Comparison of ENCODE assay signal across 8 mouse cellular contexts in the genomic region with DNA sequence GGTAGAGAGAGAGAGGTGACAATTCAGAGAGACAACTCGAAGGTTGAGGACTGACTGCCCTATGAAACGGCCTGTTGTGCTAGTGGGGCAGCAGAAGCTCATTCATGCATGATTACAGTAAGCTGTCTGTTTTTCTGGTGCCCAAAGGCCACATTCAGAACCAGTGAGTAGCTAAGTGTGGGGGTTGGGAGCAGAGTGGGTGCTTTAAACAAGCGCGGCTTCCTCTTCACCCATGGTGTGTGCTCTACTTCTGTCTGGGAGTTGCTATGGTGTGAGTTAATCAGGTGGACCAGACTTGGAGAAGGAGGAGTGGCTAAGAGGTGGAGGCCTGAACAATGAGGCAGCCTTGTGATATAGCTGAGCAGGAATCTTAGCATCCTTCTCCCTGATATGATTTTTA. TPM values are rescaled to one million over a fixed set of nuclear protein-coding genes. Genes with fewer than 3 reads are reported as not detected.
DNase-seq lines count a peak whose midpoint lies in the region; ATAC-seq and TF ChIP-seq lines count a peak whose summit lies in the region.

No protein-coding gene starts in this region.

- no peak for DNase-seq in heart, adult 18-20 months
- peak; percentile 82 for DNase-seq in brain, embryonic 14.5 days (ENCODE audit: low read depth)
- DNase-seq in frontal cortex, postnatal 10 days (ENCODE audit: low spot score in 2 of 2) = peak; percentile 50
- no peak for DNase-seq in ovary, adult 18-20 months (ENCODE audit: low spot score)
- DNase-seq in adipocyte (ENCODE audit: low spot score) = no peak

- H3K4me3 ChIP-seq in heart, embryonic 11.5 days (ENCODE audit: low read depth, low read length) = peak overlapping the region; percentile 69; the same call in 1 of the 2 replicates
- peak overlapping the region; percentile 65; the same call in 1 of the 2 replicates for H3K4me3 ChIP-seq in limb, embryonic 13.5 days
- peak overlapping the region; percentile 76 for H3K4me3 ChIP-seq in neural tube, embryonic 12.5 days

- H3K9ac ChIP-seq in heart, embryonic 11.5 days (ENCODE audit: low read depth, low read length) = no peak overlapping the region
- no peak overlapping the region for H3K9ac ChIP-seq in limb, embryonic 13.5 days
- H3K9ac ChIP-seq in neural tube, embryonic 12.5 days = peak overlapping the region; percentile 79

- no peaks in the 10 kb centered on the region for H3K27me3 ChIP-seq in heart, embryonic 11.5 days (ENCODE audit: control insufficient read depth, insufficient read depth, low read length)
- peaks cover 46% of the 10 kb centered on the region for H3K27me3 ChIP-seq in limb, embryonic 13.5 days
- H3K27me3 ChIP-seq in neural tube, embryonic 12.5 days (replicated peaks) = no peaks in the 10 kb centered on the region

- 46% methylated on average over 4 of the region's 4 CpGs for WGBS in heart, embryonic 11.5 days (ENCODE audit: insufficient replicate concordance)
- 51% methylated on average over 4 of the region's 4 CpGs for WGBS in limb, embryonic 13.5 days
- WGBS in neural tube, embryonic 12.5 days = 47% methylated on average over 4 of the region's 4 CpGs

- ATAC-seq in heart, embryonic 11.5 days (replicated peaks; ENCODE audit: insufficient number of reproducible peaks, low FRiP score, low TSS enrichment) = no peak
- ATAC-seq in limb, embryonic 13.5 days (ENCODE audit: low FRiP score, low read depth) = no peak
- no peak; the same call in 1 of the 2 replicates for ATAC-seq in neural tube, embryonic 12.5 days (ENCODE audit: low FRiP score, low read depth)

- H3K4me2 ChIP-seq in heart, embryonic 11.5 days = peak overlapping the region; percentile 89
- H3K4me2 ChIP-seq in limb, embryonic 13.5 days (replicated peaks) = peak overlapping the region; percentile 98
- peak overlapping the region; percentile 93 for H3K4me2 ChIP-seq in neural tube, embryonic 12.5 days (replicated peaks)

- no peak overlapping the region for H3K27ac ChIP-seq in heart, embryonic 11.5 days (ENCODE audit: low read depth, low read length)
- no peak overlapping the region for H3K27ac ChIP-seq in limb, embryonic 13.5 days
- H3K27ac ChIP-seq in neural tube, embryonic 12.5 days = 0 out of 2 replicates have a peak overlapping the region, but pooled peaks have one; percentile 70

- H3K4me1 ChIP-seq in heart, embryonic 11.5 days (ENCODE audit: control insufficient read depth, insufficient read depth, low read length) = peaks cover 5% of the 10 kb centered on the region; the same call in 1 of the 2 replicates
- peaks cover 15% of the 10 kb centered on the region for H3K4me1 ChIP-seq in limb, embryonic 13.5 days
- peaks cover 13% of the 10 kb centered on the region for H3K4me1 ChIP-seq in neural tube, embryonic 12.5 days

- no peaks in the 10 kb centered on the region for H3K36me3 ChIP-seq in heart, embryonic 11.5 days (ENCODE audit: control insufficient read depth, insufficient read depth, low read length)
- no peaks in the 10 kb centered on the region for H3K36me3 ChIP-seq in limb, embryonic 13.5 days
- H3K36me3 ChIP-seq in neural tube, embryonic 12.5 days = no peaks in the 10 kb centered on the region

- no peak for TF ChIP-seq POLR2A in brain, embryonic 14.5 days (IDR thresholded peaks at IDR 0.05; ENCODE audit: borderline replicate concordance, extremely low read depth, insufficient read depth, insufficient read length, poor library complexity, severe bottlenecking)

- no peak for TF ChIP-seq CTCF in brain, embryonic 14.5 days (IDR thresholded peaks at IDR 0.05; ENCODE audit: borderline replicate concordance, extremely low read depth, insufficient read depth, insufficient read length)

- no peaks in the 10 kb centered on the region for H3K9me3 ChIP-seq in heart, embryonic 11.5 days (replicated peaks; ENCODE audit: control insufficient read depth, low read length)
- H3K9me3 ChIP-seq in limb, embryonic 13.5 days = no peaks in the 10 kb centered on the region
- no peaks in the 10 kb centered on the region for H3K9me3 ChIP-seq in neural tube, embryonic 12.5 days

RNA-seq across cellular contexts. Expression of gene Tnik, which starts 2.2 kb away (rescaled TPM):
- polyA plus RNA-seq in heart, embryonic 11.5 days (2014; fragmentation: Nextera tagmentation; extraction: Ambion mirVana) = 7.6 and 7.9 TPM in 2 replicates
- 10 to 100 TPM; 22.8 to 26.3 TPM for total RNA-seq in heart, adult 18-20 months (2021)
- 43.5 and 73.8 TPM in 2 replicates for polyA plus RNA-seq in brain, embryonic 14.5 days (2012; rRNA removed)
- 9.2 and 9.5 TPM in 2 replicates for polyA plus RNA-seq in limb, embryonic 13.5 days (2015; fragmentation: Nextera tagmentation; extraction: Ambion mirVana)
- polyA plus RNA-seq in neural tube, embryonic 12.5 days (2016; fragmentation: Nextera tagmentation; extraction: Ambion mirVana) = 46.0 and 50.6 TPM in 2 replicates

Comparison
In these comparisons a context has a peak if more than half of its experiments do, and no peak if none do; other contexts are left out.
1. DNase-seq: peak in brain, embryonic 14.5 days (single experiment) and frontal cortex, postnatal 10 days (2 of 2); none in heart, adult 18-20 months (0 of 2), ovary, adult 18-20 months (single experiment) and adipocyte (single experiment).
2. Peak in every context shown above with its lines, with median percentiles within 50 percentile points of each other: H3K4me2 ChIP-seq and H3K4me3 ChIP-seq.